Mouse (Mus musculus) hindbrain, embryonic 13.5 days (tissue): ENCODE data around the gene Camta1. TPM values are rescaled to one million over a fixed set of nuclear protein-coding genes. Genes with fewer than 3 reads are reported as not detected.

Source experiments
- ATAC-seq: fragments of 200-750 bp; cut with Nextera tagmentation; 2 replicates; pipeline ENCODE4 v1.8.0; 2017; ENCODE audit warnings: moderate TSS enrichment; ENCODE audit not compliant: low FRiP score
- H3K27ac ChIP-seq: fragments of 300-500 bp; sonication (generic); 2 replicates; pipeline ENCODE4 v1.5.1; 2015; ENCODE audit warnings: inconsistent platforms, mild to moderate bottlenecking, moderate library complexity
- H3K27me3 ChIP-seq: fragments of 300-500 bp; sonication (generic); 2 replicates; pipeline ENCODE4 v1.6.1; 2015; ENCODE audit warnings: mild to moderate bottlenecking, inconsistent platforms
- H3K36me3 ChIP-seq: fragments of 300-500 bp; sonication (generic); 2 replicates; pipeline ENCODE4 v1.6.1; 2015; ENCODE audit warnings: mild to moderate bottlenecking, inconsistent platforms
- H3K4me1 ChIP-seq: fragments of 300-500 bp; sonication (generic); replicated peaks from 2 replicates; pipeline ENCODE4 v1.6.1; 2015; ENCODE audit warnings: inconsistent platforms
- H3K4me2 ChIP-seq: fragments of 300-500 bp; sonication (generic); 2 replicates; pipeline ENCODE4 v1.6.1; 2015; ENCODE audit warnings: inconsistent platforms, mild to moderate bottlenecking, moderate library complexity
- H3K4me3 ChIP-seq: fragments of 300-500 bp; sonication (generic); 2 replicates; pipeline ENCODE4 v1.5.1; 2015; ENCODE audit warnings: mild to moderate bottlenecking, inconsistent platforms
- H3K9ac ChIP-seq: fragments of 300-500 bp; sonication (generic); 2 replicates; pipeline ENCODE4 v1.6.1; 2015; ENCODE audit warnings: mild to moderate bottlenecking, inconsistent platforms
- H3K9me3 ChIP-seq: fragments of 300-500 bp; sonication (generic); 2 replicates; pipeline ENCODE4 v1.6.1; 2016; ENCODE audit warnings: inconsistent platforms
- WGBS: fragments of 180-500 bp; shearing (Covaris S2); methylation state at CpG from one replicate; pipeline ENCODE4 v1.1.7; 2015; 5-methylcytosine and 5-hydroxymethylcytosine counted together
- polyA plus RNA-seq: library from polyadenylated mRNA; unstranded; fragments of >200 nt; fragmentation: Nextera tagmentation; extraction: Ambion mirVana; gene quantifications from 2 replicates; pipeline ENCODE4 v1.2.1, GENCODE M21; 2015

Camta1 gene
- polyA plus RNA-seq, 1 experiment from 2014 or later = 159 TPM

DNA sequence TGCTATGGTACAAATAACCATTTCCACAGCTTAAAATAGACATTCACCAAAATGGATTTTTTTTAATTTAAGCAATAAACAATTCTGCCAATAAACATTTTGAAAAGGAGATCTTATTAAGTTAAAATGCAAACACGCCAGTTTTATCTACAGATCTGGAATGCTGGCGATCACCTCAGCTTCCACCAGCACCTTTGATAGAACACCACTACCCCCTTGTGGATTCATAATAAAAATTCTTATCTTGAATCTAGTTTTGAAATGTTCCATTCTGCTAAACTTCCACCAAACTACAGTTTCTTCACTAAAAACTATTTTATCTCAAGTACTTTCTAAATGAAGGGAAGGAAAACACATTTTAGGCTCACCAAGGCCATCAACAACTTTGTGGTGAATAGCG lies 7.7 kb downstream of the Camta1 start:
- H3K27me3 ChIP-seq = no peaks in the 10 kb centered on the region
- no peak for ATAC-seq
- 74% methylated on average over 3 of the region's 3 CpGs for WGBS

DNA sequence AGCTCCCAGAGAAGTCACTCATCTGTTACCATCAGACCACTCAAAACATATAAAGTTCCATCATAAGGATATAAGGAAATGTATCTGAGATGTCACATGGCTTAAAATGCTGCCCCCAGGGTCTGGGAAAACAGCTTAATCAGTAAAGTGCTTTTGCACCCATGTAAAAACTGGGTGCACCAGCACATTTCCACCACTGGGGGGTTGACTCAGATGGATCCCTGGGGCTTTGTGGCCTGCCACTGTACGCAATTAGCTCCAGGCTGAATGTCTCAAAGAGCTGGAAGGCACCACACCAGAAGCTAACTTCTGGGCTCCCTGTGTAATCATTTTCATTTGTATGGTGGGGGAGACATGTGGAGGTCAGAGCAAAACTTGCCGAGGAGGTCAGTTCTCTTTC lies 10.5 kb downstream of the Camta1 start:
- no peak for ATAC-seq
- Histone ChIP-seq H3K27ac (no peak overlapping the region), H3K4me1 (peaks cover 8% of the 10 kb centered on the region; the same call in 1 of the 2 replicates), H3K4me3 (no peak overlapping the region), H3K27me3 (no peaks in the 10 kb centered on the region), H3K9ac (no peak overlapping the region), H3K36me3 (peaks cover 3% of the 10 kb centered on the region; the same call in 1 of the 2 replicates), H3K9me3 (no peaks in the 10 kb centered on the region), H3K4me2 (no peak overlapping the region)
- WGBS = 53% methylated on average over 2 of the region's 2 CpGs

More for the DNA sequence above, 7.7 kb downstream of the Camta1 start:
- H3K27ac ChIP-seq = no peak overlapping the region
- no peak overlapping the region for H3K9ac ChIP-seq
- H3K4me2 ChIP-seq = no peak overlapping the region
- no peaks in the 10 kb centered on the region for H3K9me3 ChIP-seq
- H3K36me3 ChIP-seq = peaks cover 6% of the 10 kb centered on the region; the same call in 1 of the 2 replicates
- H3K4me3 ChIP-seq = no peak overlapping the region
- H3K4me1 ChIP-seq = peaks cover 14% of the 10 kb centered on the region

DNA sequence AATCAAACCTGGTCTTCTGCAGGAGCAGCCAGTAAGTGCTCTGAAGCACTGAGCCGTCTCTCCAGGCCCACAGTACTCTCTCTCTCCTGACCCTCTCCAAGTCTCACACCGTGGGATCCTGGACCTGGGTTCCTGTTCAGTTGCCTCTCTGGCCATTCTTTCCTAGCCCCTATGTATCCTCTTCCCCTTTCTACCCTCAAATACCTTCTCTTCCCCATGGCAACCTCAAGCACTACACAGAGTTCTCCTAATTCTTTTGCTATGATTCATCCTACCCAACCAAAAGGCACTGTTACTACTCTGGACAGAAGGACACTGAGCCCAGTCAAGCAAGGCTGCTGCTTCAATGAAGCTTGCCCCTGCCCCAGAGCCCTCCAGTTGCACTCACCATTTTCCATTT lies 19.1 kb downstream of the Camta1 start:
- WGBS = 18% methylated on average over 2 of the region's 2 CpGs
- Histone ChIP-seq H3K4me2 (no peak overlapping the region), H3K27me3 (no peaks in the 10 kb centered on the region), H3K4me3 (no peak overlapping the region), H3K27ac (no peak overlapping the region), H3K9ac (no peak overlapping the region), H3K4me1 (peaks cover 19% of the 10 kb centered on the region), H3K36me3 (no peaks in the 10 kb centered on the region), H3K9me3 (no peaks in the 10 kb centered on the region)
- ATAC-seq = no peak

DNA sequence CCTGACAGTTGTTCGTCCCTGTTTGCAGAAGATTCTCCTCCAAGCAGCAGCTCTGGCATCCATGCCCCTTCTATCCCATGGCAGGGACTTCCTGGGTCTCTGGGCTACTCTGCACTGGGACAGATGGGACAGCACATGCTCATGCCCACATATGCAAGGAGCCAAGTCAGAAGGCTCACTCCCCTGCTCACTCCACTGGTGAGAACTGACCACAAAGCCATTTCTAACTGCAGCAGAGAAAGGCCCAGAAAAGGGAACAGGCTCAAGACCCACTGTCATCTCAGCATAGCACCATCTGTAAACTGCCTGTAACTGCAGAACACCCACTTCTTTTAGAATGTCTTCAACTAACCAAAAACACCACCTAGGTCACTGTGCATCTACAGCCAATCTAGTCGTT lies 23.2 kb downstream of the Camta1 start:
- 88% methylated on average over 2 of the region's 2 CpGs for WGBS
- H3K27me3 ChIP-seq = no peaks in the 10 kb centered on the region
- H3K9me3 ChIP-seq = no peaks in the 10 kb centered on the region
- H3K9ac ChIP-seq = no peak overlapping the region
- no peak for ATAC-seq
- H3K4me3 ChIP-seq = no peak overlapping the region
- no peak overlapping the region for H3K4me2 ChIP-seq
- peaks cover 25% of the 10 kb centered on the region for H3K4me1 ChIP-seq
- no peak overlapping the region for H3K27ac ChIP-seq
- no peaks in the 10 kb centered on the region for H3K36me3 ChIP-seq

DNA sequence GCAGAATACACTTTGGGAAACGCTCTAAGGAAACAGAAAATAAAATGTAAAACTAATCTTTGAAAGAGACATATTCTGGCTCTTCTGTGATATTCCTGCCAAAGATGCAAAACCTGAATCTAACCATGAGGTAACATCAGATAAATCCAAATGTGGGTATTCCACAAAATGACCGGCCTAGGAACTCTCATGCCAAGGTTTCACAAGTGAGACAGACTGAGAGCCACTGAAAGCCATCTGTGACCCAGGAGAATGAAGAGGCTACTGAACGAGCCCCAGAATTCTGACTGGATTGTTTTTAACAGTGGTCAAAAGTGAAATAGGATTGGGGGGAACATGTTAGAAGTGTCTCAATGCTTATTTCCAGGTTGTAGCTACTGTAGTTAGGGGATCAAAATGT lies 25.8 kb downstream of the Camta1 start:
- Histone ChIP-seq H3K4me2 (no peak overlapping the region), H3K4me3 (no peak overlapping the region), H3K9me3 (no peaks in the 10 kb centered on the region), H3K36me3 (no peaks in the 10 kb centered on the region), H3K27me3 (no peaks in the 10 kb centered on the region), H3K4me1 (peaks cover 10% of the 10 kb centered on the region), H3K27ac (no peak overlapping the region), H3K9ac (no peak overlapping the region)
- 92% methylated on average over 3 of the region's 3 CpGs for WGBS
- ATAC-seq = no peak

DNA sequence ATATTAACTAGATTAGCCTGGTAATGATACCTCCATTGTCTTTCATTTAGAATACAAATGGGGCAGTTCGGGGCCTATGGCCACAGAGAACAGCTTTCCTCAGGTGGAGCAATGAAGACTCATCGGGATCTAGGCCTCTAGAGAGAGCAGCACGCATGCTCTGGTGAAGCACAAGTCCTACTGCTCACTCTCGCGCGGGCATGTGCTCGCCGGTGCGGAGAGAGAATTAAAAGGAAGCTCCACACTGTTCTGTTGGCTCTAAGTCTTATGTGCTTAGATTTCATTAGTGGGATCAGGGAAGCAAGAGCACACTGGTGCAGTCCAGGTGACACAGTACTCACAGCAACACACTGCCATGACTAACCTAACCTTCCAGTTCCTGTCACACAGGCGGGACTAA lies 27.1 kb downstream of the Camta1 start:
- 71% methylated on average over 10 of the region's 10 CpGs for WGBS
- Histone ChIP-seq H3K4me2 (no peak overlapping the region), H3K36me3 (no peaks in the 10 kb centered on the region), H3K27me3 (no peaks in the 10 kb centered on the region), H3K27ac (peak overlapping the region; percentile 58), H3K4me3 (no peak overlapping the region), H3K9ac (no peak overlapping the region), H3K4me1 (peaks cover 10% of the 10 kb centered on the region), H3K9me3 (no peaks in the 10 kb centered on the region)
- no peak for ATAC-seq

DNA sequence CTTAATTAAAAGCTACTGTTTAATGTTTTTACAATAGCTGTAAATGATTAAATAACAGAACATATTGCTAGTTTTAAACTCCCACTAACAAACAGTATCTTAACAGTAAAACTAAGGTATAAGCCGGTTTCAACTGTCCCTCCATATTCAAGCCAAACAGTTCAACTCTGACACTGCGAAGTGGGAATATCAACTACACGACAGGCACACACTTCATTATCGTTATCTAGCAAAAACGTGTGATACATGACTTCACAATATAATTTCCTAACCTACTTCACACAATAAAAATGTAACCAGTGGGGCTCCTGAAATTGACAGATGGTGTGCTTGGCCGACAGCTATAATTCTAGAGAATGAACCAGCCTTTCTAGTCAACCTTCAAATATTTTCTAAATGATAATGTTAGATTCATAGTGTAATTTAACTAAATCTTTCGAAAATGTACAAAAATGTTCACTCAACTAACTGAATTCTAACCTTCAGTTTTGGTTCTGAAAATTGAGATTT lies 27.7 kb downstream of the Camta1 start:
- no peaks in the 10 kb centered on the region for H3K27me3 ChIP-seq
- H3K4me2 ChIP-seq = no peak overlapping the region
- no peak overlapping the region for H3K27ac ChIP-seq
- H3K9ac ChIP-seq = no peak overlapping the region
- H3K9me3 ChIP-seq = no peaks in the 10 kb centered on the region
- 80% methylated on average over 7 of the region's 7 CpGs for WGBS
- H3K4me3 ChIP-seq = no peak overlapping the region
- peaks cover 10% of the 10 kb centered on the region for H3K4me1 ChIP-seq
- ATAC-seq = no peak
- peaks cover 4% of the 10 kb centered on the region for H3K36me3 ChIP-seq

DNA sequence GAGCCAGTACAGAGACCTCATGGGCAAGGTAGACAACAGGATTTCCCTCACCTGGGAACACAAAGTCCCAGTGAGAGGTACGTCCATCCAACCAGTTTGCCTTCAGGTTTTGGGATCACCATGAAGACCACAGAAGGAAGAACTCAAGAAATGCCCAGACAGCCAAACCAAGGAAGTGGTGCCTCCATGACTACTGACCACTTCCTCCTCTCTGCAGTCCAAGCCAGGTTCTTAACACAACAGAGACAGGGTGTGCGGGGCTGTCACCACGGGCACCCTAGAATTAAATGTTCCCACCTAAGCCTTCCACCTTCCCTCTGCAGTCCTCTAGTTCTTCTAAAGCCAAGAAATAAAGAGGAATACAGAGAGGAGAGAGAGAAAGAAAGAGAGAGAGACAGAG lies 33.8 kb downstream of the Camta1 start:
- Histone ChIP-seq H3K9me3 (no peaks in the 10 kb centered on the region), H3K9ac (no peak overlapping the region), H3K4me1 (0 out of 2 replicates have a peak, but pooled peaks cover 4% of the 10 kb centered on the region), H3K27ac (no peak overlapping the region), H3K36me3 (peaks cover 7% of the 10 kb centered on the region), H3K4me2 (no peak overlapping the region), H3K27me3 (no peaks in the 10 kb centered on the region), H3K4me3 (no peak overlapping the region)
- 91% methylated on average over 3 of the region's 3 CpGs for WGBS
- ATAC-seq = no peak

DNA sequence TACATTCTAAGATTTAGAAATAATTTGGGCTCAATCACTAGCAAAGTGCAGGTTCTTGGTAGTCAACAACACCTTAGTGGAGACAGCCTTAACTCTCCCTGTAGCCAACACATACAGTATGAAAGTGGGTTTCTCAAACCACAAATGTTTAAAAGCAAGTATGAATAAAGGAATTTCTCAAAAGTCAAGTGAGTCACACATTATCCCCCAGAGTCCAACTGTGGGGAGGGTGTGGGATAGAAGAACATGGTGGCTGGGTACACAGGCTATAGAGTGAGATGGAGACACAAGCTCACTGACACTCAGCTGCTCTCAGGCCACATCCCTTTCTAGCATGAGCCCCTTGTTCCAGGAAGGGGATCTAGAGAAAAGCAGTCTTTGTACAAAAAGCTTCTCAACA lies 34.3 kb downstream of the Camta1 start:
- Histone ChIP-seq H3K27me3 (no peaks in the 10 kb centered on the region), H3K4me2 (no peak overlapping the region), H3K9ac (no peak overlapping the region), H3K27ac (no peak overlapping the region), H3K36me3 (peaks cover 7% of the 10 kb centered on the region), H3K4me3 (no peak overlapping the region), H3K4me1 (0 out of 2 replicates have a peak, but pooled peaks cover 4% of the 10 kb centered on the region), H3K9me3 (no peaks in the 10 kb centered on the region)
- ATAC-seq = no peak

DNA sequence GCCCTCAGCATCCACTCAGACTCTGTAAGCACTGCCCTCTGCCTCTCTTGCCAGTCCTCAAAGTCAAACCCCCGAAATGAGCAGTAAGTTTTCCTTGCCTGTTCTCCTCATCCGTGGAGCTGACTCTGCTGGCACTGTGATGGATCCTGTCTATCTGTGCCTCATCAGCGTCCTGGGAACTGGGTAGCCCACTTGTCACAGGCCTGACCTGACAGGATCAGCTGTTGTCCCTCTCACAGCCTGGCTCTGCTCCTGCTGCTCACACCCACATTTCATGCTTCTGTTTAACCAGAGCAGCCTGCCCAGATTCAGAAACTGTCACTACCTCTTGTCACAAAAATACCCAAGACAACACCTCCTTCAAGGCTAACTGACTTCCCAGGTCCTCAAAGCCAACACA lies 37.7 kb downstream of the Camta1 start:
- peaks cover 6% of the 10 kb centered on the region for H3K36me3 ChIP-seq
- 82% methylated on average over 3 of the region's 3 CpGs for WGBS
- no peak overlapping the region for H3K27ac ChIP-seq
- H3K27me3 ChIP-seq = no peaks in the 10 kb centered on the region
- H3K4me1 ChIP-seq = peaks cover 12% of the 10 kb centered on the region
- no peak overlapping the region for H3K4me3 ChIP-seq
- no peak overlapping the region for H3K4me2 ChIP-seq
- no peak overlapping the region for H3K9ac ChIP-seq
- ATAC-seq = no peak
- no peaks in the 10 kb centered on the region for H3K9me3 ChIP-seq

DNA sequence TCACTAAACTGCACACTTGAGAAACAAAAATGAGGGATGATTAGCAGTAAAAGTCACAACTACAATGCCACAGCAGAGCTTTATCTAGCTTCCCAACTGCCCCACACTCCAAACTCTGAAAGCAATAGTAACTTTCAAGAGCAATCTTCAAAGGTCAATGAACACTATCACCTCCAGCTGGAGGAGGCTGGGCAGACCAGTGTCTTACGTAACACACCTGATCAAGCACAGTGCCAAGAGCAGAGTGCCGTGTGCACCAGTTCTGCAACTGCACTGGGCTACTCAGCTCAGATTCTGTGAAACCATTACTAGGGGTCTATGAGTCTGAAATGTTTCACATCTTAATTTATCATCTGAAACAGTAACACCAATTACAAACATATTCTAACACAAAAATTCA lies 38.7 kb downstream of the Camta1 start:
- WGBS = 90% methylated on average over 2 of the region's 2 CpGs
- no peaks in the 10 kb centered on the region for H3K27me3 ChIP-seq
- peaks cover 3% of the 10 kb centered on the region for H3K36me3 ChIP-seq
- H3K27ac ChIP-seq = no peak overlapping the region
- no peaks in the 10 kb centered on the region for H3K9me3 ChIP-seq
- H3K4me1 ChIP-seq = peaks cover 20% of the 10 kb centered on the region
- no peak overlapping the region for H3K4me3 ChIP-seq
- no peak overlapping the region for H3K9ac ChIP-seq
- H3K4me2 ChIP-seq = no peak overlapping the region
- no peak for ATAC-seq

DNA sequence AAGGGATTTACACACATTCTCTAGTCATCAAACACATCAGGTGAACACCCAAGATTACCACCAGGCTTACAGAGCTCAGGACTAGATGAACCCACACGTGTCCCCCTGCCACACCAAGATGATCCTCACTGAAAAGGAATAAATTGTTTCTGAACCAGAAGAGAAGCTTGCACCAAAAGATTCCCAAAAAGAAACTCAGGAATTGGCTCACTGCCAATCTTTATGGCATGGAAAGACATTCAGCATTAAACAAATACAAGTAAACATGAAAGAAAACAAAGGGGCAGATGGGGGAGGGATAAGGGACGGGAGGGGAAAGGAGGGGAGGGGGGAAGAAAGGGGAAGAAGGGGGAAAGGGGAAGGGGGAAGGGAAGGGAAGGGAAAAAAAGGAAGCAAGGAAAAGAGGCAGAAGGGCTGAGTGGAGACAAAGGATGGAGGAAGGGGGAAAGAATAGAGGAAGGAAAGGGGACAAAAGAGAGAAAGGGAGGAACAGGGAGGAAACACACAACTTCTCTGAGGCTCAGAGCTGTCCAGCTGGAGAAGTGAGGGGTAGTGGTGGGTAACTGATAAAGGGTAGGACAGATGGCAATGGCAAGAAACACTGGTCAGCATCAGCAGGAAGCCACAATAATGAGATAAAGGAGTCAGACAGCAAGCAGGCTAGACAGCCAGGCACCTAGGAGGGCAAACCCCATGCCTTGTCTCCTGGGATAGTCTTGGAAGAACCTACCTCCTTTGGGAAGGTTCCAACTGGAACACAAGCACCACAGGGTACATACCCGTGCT lies 43.5 kb downstream of the Camta1 start:
- Histone ChIP-seq H3K4me3 (no peak overlapping the region), H3K27ac (peak overlapping the region; percentile 70), H3K27me3 (no peaks in the 10 kb centered on the region), H3K4me2 (no peak overlapping the region), H3K9ac (no peak overlapping the region), H3K36me3 (peaks cover 3% of the 10 kb centered on the region), H3K9me3 (no peaks in the 10 kb centered on the region), H3K4me1 (peaks cover 18% of the 10 kb centered on the region)
- WGBS = 43% methylated on average over 3 of the region's 3 CpGs
- ATAC-seq = no peak

DNA sequence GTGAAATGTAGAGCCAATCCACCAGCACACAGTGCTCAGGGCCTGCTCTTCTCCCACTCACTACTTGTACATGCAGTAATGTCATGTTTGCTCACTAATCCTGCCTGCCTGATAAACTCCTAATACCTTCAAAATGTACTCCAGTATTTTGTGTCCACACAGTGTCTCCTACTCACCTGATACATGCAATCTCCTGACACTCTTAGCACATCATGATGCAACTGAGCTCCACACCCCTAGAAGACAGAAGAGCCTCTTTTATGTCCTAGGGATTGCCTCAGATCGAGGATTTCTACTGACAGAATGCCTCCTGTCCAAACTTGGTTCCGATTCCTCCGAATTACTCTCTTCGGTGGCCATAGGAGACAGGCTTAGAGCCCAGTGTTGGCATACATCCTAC lies 48.0 kb downstream of the Camta1 start:
- Histone ChIP-seq H3K27me3 (no peaks in the 10 kb centered on the region), H3K4me3 (no peak overlapping the region), H3K9me3 (no peaks in the 10 kb centered on the region), H3K4me2 (no peak overlapping the region), H3K4me1 (peaks cover 10% of the 10 kb centered on the region), H3K27ac (no peak overlapping the region), H3K9ac (no peak overlapping the region), H3K36me3 (no peaks in the 10 kb centered on the region)
- no peak for ATAC-seq
- 97% methylated on average over 4 of the region's 4 CpGs for WGBS
